Mouse (Mus musculus) embryonic facial prominence, embryonic 15.5 days (tissue): ENCODE results near the gene Sri. TPM values are rescaled to one million over a fixed set of nuclear protein-coding genes. Genes with fewer than 3 reads are reported as not detected.
"Not testable (repeated sequence)": the region's sequence is repeated elsewhere in the genome, so short reads cannot be mapped to it uniquely, and the experiment has no call there.

Experiments
- ATAC-seq: fragments of 200-750 bp; cut with Nextera tagmentation; 2 replicates; pipeline ENCODE4 v1.8.0; 2017; ENCODE audit warnings: low read depth, moderate TSS enrichment; ENCODE audit not compliant: insufficient number of reproducible peaks, low FRiP score, low TSS enrichment
- H3K27ac ChIP-seq: fragments of 300-500 bp; sonication (generic); replicated peaks from 2 replicates; pipeline ENCODE4 v1.5.1; 2015; ENCODE audit warnings: mild to moderate bottlenecking, inconsistent platforms
- H3K27me3 ChIP-seq: fragments of 300-500 bp; sonication (generic); 2 replicates; pipeline ENCODE4 v1.6.1; 2015; ENCODE audit warnings: inconsistent platforms
- H3K36me3 ChIP-seq: fragments of 300-500 bp; sonication (generic); 2 replicates; pipeline ENCODE4 v1.6.1; 2015; ENCODE audit warnings: mild to moderate bottlenecking, inconsistent platforms
- H3K4me1 ChIP-seq: fragments of 300-500 bp; sonication (generic); 2 replicates; pipeline ENCODE4 v1.6.1; 2015; ENCODE audit warnings: inconsistent platforms
- H3K4me2 ChIP-seq: fragments of 300-500 bp; sonication (generic); replicated peaks from 2 replicates; pipeline ENCODE4 v1.6.1; 2015; ENCODE audit warnings: mild to moderate bottlenecking, inconsistent platforms
- H3K4me3 ChIP-seq: fragments of 300-500 bp; sonication (generic); replicated peaks from 2 replicates; pipeline ENCODE4 v1.5.1; 2015; ENCODE audit warnings: mild to moderate bottlenecking, inconsistent platforms
- H3K9ac ChIP-seq: fragments of 300-500 bp; sonication (generic); 2 replicates; pipeline ENCODE4 v1.6.1; 2015; ENCODE audit warnings: inconsistent platforms
- H3K9me3 ChIP-seq: fragments of 300-500 bp; sonication (generic); replicated peaks from 2 replicates; pipeline ENCODE4 v1.6.1; 2016; ENCODE audit warnings: inconsistent platforms
- WGBS: fragments of 180-500 bp; shearing (Covaris S2); methylation state at CpG from one replicate; pipeline ENCODE4 v1.1.7; 2015; 5-methylcytosine and 5-hydroxymethylcytosine counted together
- polyA plus RNA-seq: library from polyadenylated mRNA; unstranded; fragments of >200 nt; fragmentation: Nextera tagmentation; extraction: Ambion mirVana; gene quantifications from 2 replicates; pipeline ENCODE4 v1.2.1, GENCODE M21; 2015

Sri gene
- 256 and 291 TPM in 2 replicates for polyA plus RNA-seq

DNA sequence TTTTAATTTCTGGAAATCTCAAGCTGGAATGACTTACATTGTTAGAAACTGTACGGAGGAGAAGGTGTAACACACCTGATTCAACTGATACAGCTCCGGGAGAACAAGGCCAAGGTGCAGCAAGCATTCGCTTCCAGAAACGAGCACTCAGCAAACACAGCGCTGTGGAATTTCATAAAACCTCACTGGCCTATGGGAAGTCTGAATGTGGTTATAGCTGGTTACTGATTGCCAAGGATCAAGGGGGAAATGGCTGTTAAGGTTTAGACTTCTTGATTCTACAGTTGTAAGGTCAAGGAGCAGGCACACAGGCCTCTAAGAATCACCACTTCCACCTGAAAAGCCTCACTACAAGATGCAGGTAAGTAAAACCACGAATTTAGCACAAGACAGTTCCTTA, at the start of gene Sri:
Gene Sri, plus strand, starts transcription at position 224 of the 400 bp plus-strand sequence.
- H3K4me3 ChIP-seq = no peak within 1 kb of the TSS
- no peaks in the 10 kb centered on the region for H3K4me1 ChIP-seq
- H3K27ac ChIP-seq = no peak within 1 kb of the TSS
- H3K36me3 ChIP-seq = no peaks in the 10 kb centered on the region
- WGBS = 76% methylated on average over 6 of the region's 6 CpGs
- no peaks in the 10 kb centered on the region for H3K27me3 ChIP-seq
- ATAC-seq = no peak
- no peak within 1 kb of the TSS for H3K4me2 ChIP-seq
- H3K9ac ChIP-seq = no peak within 1 kb of the TSS
- no peaks in the 10 kb centered on the region for H3K9me3 ChIP-seq

DNA sequence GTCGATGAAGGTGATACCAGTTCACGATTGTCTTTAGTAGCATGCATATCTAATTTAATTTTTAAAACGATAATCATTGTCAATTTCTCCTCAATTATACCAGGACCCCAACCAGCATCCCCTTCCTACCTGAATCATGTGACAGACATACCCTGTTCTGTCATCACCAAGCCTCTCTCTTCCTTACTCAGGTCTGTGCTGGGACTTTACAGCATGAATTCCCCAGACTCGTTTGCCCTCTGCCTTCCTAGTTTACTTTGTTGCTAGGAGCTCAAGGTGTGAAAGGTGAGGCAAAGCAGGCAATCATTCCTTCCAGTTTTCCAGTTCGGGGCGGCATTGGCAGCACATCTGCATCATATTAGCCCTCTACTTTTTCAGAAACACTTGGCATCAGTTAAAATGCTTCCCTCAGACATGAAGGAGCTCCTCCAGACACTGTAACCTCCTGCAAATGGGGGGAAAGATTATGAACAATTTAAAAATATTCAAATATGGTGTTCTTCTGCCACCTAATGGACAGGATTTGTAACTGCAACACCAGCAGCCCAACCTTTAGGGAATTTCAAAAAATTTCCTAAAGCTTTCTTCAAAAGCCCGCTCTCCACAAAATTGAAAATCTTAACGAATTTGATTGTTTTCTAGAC, 49.4 kb upstream of the Sri start:
- no peak overlapping the region for H3K4me3 ChIP-seq
- no peak overlapping the region for H3K27ac ChIP-seq
- WGBS = 36% methylated on average over 8 of the region's 8 CpGs
- no peaks in the 10 kb centered on the region for H3K27me3 ChIP-seq
- peaks cover 3% of the 10 kb centered on the region; the same call in 1 of the 2 replicates for H3K4me1 ChIP-seq
- H3K9ac ChIP-seq = no peak overlapping the region
- H3K36me3 ChIP-seq = no peaks in the 10 kb centered on the region
- H3K4me2 ChIP-seq = no peak overlapping the region
- ATAC-seq = no peak
- no peaks in the 10 kb centered on the region for H3K9me3 ChIP-seq

DNA sequence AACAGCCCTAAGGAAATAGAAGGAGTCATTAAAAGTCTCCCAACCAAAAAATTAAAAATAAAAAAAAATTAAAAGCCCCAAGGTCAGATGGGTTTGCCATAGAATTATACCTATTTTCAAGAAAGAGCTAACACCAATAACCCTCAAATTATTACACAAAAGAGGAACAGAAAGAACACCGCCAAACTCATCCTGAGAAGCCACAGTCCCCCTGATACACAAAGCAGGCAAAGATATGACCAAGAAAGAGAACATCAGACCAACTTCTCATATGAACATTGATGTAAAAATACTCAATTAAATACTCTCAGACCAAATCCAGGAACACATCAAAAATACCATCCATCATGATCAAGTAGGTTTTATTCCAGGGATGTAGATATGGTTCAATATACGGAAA, 48.8 kb upstream of the Sri start:
- ATAC-seq = no peak
- Histone ChIP-seq H3K27me3 (no peaks in the 10 kb centered on the region), H3K4me3 (no peak overlapping the region), H3K9me3 (no peaks in the 10 kb centered on the region), H3K27ac (no peak overlapping the region), H3K4me1 (peaks cover 3% of the 10 kb centered on the region; the same call in 1 of the 2 replicates), H3K36me3 (no peaks in the 10 kb centered on the region), H3K9ac (no peak overlapping the region), H3K4me2 (no peak overlapping the region)
- 91% methylated on average over 2 of the region's 2 CpGs for WGBS

DNA sequence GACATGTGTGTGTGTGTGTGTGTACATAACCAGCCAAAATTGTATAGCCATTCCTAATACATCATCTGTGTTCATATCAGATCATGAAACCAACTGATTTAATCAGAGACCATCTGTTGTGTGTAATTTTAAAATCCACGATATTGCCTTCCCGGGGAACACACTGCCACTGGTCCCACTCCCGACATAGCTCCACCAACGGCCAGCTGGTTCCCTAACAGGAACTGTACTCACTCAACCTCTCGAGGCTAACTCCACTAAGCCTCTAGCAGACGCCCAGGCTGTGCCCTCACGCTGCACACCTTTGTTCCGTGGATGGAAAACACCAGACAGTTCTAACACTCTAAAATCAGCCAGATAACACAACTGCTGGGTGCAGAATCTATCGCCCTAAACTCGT, 45.4 kb upstream of the Sri start:
- H3K9me3 ChIP-seq = no peaks in the 10 kb centered on the region
- H3K4me2 ChIP-seq = no peak overlapping the region
- WGBS = 76% methylated on average over 10 of the region's 10 CpGs
- H3K9ac ChIP-seq = no peak overlapping the region
- H3K27ac ChIP-seq = no peak overlapping the region
- no peak overlapping the region for H3K4me3 ChIP-seq
- ATAC-seq = no peak
- no peaks in the 10 kb centered on the region for H3K36me3 ChIP-seq
- H3K27me3 ChIP-seq = no peaks in the 10 kb centered on the region
- H3K4me1 ChIP-seq = peaks cover 3% of the 10 kb centered on the region; the same call in 1 of the 2 replicates

DNA sequence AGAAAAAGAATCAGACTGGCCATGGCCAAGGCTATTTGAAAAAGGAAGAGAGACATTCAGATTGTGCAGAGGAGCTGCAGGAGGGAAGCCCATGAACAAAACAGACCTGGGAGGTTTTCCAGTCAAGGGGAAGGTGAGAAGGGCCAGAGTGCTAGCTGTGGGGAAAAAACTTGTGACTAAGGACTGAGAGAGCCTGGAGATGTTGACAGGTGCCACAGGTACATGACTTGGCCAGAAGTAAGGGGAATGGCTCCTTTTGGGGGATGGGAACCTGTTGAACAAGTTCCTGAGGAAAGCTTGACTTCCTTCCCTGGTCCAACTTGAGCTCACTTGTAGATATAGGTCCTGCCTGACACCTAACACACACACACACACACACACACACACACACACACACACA, 43.1 kb upstream of the Sri start:
- ATAC-seq = no peak
- H3K9ac ChIP-seq = no peak overlapping the region
- no peaks in the 10 kb centered on the region for H3K4me1 ChIP-seq
- no peak overlapping the region for H3K4me3 ChIP-seq
- no peaks in the 10 kb centered on the region for H3K27me3 ChIP-seq
- H3K36me3 ChIP-seq = no peaks in the 10 kb centered on the region
- no peak overlapping the region for H3K4me2 ChIP-seq
- H3K27ac ChIP-seq = no peak overlapping the region
- no peaks in the 10 kb centered on the region for H3K9me3 ChIP-seq

DNA sequence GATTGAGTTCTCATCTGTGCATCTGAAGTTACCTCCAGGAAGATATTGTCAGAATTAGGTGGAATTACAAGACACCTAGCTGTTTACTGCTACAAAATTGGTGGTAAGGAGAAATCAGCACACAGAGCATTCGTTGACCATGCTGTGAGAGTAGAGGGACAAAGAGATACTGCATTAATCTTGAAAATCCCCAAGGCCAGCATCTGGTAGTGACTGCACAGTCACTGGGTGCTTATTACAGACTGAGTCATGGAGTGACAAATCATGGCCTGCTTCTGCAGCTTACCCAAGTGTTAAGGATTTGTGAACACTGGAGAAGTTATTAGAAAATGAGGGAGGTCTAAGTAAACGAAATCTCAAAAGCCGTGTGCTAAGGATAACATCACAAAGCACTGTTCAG, 32.6 kb upstream of the Sri start:
- Histone ChIP-seq H3K9ac (no peak overlapping the region), H3K4me3 (no peak overlapping the region), H3K9me3 (no peaks in the 10 kb centered on the region), H3K4me2 (no peak overlapping the region), H3K27ac (no peak overlapping the region), H3K4me1 (no peaks in the 10 kb centered on the region), H3K27me3 (no peaks in the 10 kb centered on the region), H3K36me3 (no peaks in the 10 kb centered on the region)
- ATAC-seq = no peak
- WGBS = 79% methylated on average over 3 of the region's 3 CpGs

DNA sequence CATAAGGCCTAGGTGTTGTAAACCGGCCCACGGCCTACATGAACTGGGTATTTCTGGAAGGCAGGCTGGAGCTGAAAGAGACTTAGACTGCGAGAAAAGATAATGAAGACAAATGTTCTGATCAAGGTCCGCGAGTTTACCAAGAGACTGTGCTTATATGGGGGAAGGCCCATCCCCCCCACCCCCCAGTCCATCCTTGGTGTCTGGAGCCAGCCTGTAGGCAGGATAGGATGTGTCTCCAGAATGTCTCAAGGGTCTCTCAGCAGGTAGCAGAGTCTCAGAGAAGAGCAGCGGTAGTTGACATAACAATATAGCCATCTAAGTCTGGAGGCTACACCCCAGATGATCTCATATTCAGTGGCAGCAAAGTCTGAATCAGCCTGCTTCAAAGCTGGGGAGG, 11.3 kb upstream of the Sri start:
- WGBS = 90% methylated on average over 6 of the region's 6 CpGs
- not testable (repeated sequence) for H3K27ac ChIP-seq, H3K4me2 ChIP-seq, H3K4me1 ChIP-seq, H3K9me3 ChIP-seq, ATAC-seq, H3K9ac ChIP-seq, H3K27me3 ChIP-seq, H3K4me3 ChIP-seq, H3K36me3 ChIP-seq

DNA sequence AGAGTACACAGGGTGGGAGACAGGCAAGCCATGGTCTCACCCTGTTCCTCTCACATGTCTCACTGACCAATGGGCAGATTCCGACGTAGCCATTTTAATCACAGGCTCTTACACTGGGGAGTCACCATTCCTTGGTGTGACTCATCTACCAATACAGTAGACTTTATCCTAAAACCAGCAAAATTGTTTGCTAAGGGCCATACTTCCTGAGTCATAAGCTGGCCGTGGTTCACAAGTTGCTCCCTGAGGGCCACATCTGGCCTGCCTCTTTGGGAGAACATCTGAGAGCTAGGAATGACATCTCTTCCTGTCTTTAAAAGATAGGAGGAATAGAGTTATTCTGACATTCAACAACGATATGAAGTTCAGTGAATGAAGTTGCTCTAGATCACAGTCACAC, 7.9 kb downstream of the Sri start:
- Histone ChIP-seq H3K27ac (no peak overlapping the region), H3K9me3 (no peaks in the 10 kb centered on the region), H3K4me3 (no peak overlapping the region), H3K4me2 (no peak overlapping the region), H3K9ac (no peak overlapping the region), H3K4me1 (peaks cover 15% of the 10 kb centered on the region), H3K36me3 (peaks cover 7% of the 10 kb centered on the region; the same call in 1 of the 2 replicates), H3K27me3 (no peaks in the 10 kb centered on the region)
- WGBS = 87% methylated on average over 4 of the region's 4 CpGs
- ATAC-seq = no peak

DNA sequence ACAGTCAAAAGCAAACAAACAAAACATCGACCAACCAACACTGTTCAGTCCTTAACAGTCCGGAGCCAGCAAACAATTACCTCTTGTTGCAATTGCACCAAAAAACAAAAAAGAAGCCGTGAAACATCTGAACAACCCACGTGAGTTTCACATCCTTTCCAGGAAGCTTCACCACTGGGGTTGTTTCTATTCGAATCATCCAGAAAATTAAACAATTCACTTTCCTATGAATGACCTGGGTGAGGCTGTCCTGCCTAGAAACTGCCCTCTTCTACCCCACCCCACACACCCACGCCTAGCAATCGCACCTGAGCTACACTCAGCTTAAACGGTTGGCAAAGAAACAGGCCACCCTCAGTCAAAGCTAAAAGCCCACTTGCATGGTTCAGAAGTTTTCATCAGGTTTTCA, 9.8 kb downstream of the Sri start:
- peak overlapping the region; percentile 60 for H3K4me2 ChIP-seq
- H3K27me3 ChIP-seq = no peaks in the 10 kb centered on the region
- ATAC-seq = peak; percentile 4; the same call in 1 of the 2 replicates
- H3K9me3 ChIP-seq = no peaks in the 10 kb centered on the region
- H3K36me3 ChIP-seq = peaks cover 18% of the 10 kb centered on the region
- 23% methylated on average over 8 of the region's 8 CpGs for WGBS
- peaks cover 15% of the 10 kb centered on the region for H3K4me1 ChIP-seq
- peak overlapping the region; percentile 70; the same call in 1 of the 2 replicates for H3K9ac ChIP-seq
- H3K27ac ChIP-seq = peak overlapping the region; percentile 94
- H3K4me3 ChIP-seq = peak overlapping the region; percentile 80

DNA sequence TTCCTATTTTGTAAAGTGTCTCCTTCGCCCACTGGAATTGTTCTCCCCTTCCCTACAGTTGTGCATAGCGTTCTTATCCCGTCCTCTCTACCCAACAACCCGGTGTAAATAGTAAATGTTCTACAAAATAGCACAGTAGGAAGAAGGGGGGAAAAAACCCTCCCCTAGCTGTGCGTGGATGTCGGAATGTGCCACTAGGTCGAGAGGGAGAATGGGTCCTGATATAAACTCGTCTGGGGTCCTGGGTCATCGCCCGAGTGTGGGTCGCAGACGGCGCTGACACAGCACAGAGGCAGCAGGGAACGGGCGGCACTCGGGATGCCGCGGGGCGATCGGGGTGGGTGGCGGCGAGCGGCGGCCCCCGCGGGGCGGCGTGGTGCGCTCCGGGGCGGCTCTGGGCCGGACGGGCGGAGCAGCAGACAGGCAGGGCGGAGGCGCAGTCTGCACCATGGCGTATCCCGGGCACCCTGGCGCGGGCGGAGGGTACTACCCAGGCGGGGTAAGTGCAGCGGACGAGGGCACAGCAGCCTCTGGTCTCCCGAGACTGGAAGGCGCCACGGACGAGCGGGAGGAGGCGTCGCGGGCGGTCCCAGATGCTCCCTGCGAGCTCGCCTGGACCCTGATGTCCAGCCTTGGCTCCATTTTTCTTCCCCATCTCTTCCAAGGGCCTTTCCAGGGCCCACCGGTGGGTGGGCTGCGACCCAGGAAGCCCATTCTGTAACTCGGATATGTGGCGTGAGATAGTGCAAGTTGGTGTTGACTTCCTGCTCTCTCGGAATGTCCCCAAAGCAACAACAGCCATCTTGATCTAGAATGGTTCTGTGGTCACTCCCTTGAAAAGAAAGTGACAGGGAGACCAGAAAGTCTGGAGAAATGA, 10.5 kb downstream of the Sri start:
- ATAC-seq = peak; percentile 97
- no peaks in the 10 kb centered on the region for H3K9me3 ChIP-seq
- peaks cover 21% of the 10 kb centered on the region for H3K36me3 ChIP-seq
- H3K27me3 ChIP-seq = no peaks in the 10 kb centered on the region
- peak overlapping the region; percentile 94 for H3K27ac ChIP-seq
- WGBS = under 1% methylated on average over 60 of the region's 60 CpGs
- H3K9ac ChIP-seq = peak overlapping the region; percentile 70
- H3K4me2 ChIP-seq = peak overlapping the region; percentile 60
- peak overlapping the region; percentile 80 for H3K4me3 ChIP-seq
- H3K4me1 ChIP-seq = peaks cover 15% of the 10 kb centered on the region

DNA sequence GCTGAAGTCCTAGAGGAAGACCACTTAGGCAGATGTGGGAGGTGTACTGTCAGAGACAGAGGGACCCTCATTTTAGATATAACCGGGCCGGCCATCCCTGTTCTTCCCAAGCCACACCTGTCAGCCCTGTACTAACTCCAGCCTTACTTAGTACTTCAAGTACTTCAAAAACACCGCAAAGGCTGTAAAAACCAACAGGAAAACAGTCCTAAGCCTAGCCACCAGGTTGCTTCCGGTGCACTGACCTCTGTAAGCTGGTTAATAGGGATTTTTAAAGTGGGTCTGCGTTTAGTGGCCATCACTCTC, 11.1 kb downstream of the Sri start:
- H3K9me3 ChIP-seq = no peaks in the 10 kb centered on the region
- peak overlapping the region; percentile 70 for H3K9ac ChIP-seq
- H3K27me3 ChIP-seq = no peaks in the 10 kb centered on the region
- H3K4me3 ChIP-seq = peak overlapping the region; percentile 80
- no peak for ATAC-seq
- peaks cover 15% of the 10 kb centered on the region for H3K4me1 ChIP-seq
- 47% methylated on average over 5 of the region's 5 CpGs for WGBS
- peaks cover 24% of the 10 kb centered on the region for H3K36me3 ChIP-seq
- peak overlapping the region; percentile 60 for H3K4me2 ChIP-seq
- peak overlapping the region; percentile 94; the same call in 1 of the 2 replicates for H3K27ac ChIP-seq
